ENCODE assay signal across 21 mouse cellular contexts in the genomic region with DNA sequence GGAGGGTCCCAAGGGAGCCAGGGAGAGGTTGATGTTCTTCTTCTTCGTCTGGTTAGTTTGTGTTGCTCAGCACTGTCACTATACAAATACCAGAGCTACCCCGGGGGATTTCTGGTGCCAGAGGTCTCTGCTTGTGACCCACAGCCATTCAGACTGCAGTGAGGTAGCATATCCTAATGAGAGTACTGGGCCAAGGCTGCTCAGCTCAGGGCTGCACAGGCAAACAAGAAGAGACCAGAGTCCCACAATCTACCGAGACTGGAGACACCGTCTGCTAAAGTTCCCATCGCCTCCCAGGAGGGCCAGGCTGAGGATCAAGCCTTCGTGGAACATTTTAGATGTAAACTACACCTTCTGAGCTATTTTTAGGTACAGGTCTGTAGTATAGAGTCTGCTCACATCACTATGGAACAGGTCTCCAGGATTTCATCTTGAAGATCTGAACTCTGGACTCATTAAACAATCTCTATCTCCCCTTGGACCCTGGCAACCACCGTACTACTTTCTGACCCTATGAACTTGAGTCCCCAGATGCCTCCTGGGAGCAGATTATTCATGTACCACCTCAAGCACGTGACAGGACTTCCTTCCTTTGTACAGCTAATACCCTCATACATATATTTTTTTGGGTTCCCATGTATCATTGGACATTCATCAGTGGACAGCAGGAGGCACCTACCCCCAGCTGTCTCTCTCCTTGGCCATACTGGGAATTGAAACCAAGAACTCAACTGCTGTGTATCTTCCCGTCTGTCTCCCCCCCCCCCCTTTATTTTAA. TPM values are rescaled to one million over a fixed set of nuclear protein-coding genes. Genes with fewer than 3 reads are reported as not detected.
DNase-seq lines count a peak whose midpoint lies in the region; ATAC-seq and TF ChIP-seq lines count a peak whose summit lies in the region.
"Had no signal": no experiment of that assay in that cellular context is flagged by ENCODE, and none has a peak within 500 bp of the region (broad histone marks: within the 10 kb centered on the region; RNA-seq: fewer than 3 reads in every experiment).

No protein-coding gene starts in this region.

- 51% methylated on average over 9 of the region's 9 CpGs for WGBS in intestine, embryonic 14.5 days
- WGBS in small intestine, adult 2 months = 19% methylated on average over 9 of the region's 9 CpGs
- 76% methylated on average over 9 of the region's 9 CpGs for WGBS in forebrain, embryonic 12.5 days
- 78% methylated on average over 9 of the region's 9 CpGs for WGBS in forebrain, embryonic 11.5 days

- 0 out of 2 replicates have a peak, but pooled peaks have one; percentile 22 for ATAC-seq in intestine, embryonic 14.5 days (replicated peaks; ENCODE audit: low FRiP score, low TSS enrichment, low read depth)
- ATAC-seq in forebrain, embryonic 12.5 days (ENCODE audit: low FRiP score) = no peak
- no peak for ATAC-seq in forebrain, embryonic 11.5 days (replicated peaks; ENCODE audit: low FRiP score)
- ATAC-seq: forebrain, embryonic 16.5 days had no signal

- H3K4me2 ChIP-seq in intestine, embryonic 14.5 days (ENCODE audit: low read length) = no peak overlapping the region
- H3K4me2 ChIP-seq in forebrain, embryonic 12.5 days = no peak overlapping the region
- H3K4me2 ChIP-seq in forebrain, embryonic 11.5 days (ENCODE audit: low read depth, low read length, severe bottlenecking) = no peak overlapping the region
- H3K4me2 ChIP-seq: embryonic facial prominence, embryonic 15.5 days; heart, embryonic 13.5 days; hindbrain, embryonic 15.5 days had no signal

- H3K36me3 ChIP-seq in intestine, embryonic 14.5 days (ENCODE audit: control insufficient read depth, insufficient read depth, low read length) = no peaks in the 10 kb centered on the region
- H3K36me3 ChIP-seq in small intestine, adult 2 months (ENCODE audit: control insufficient read depth, insufficient read depth, low read length) = no peaks in the 10 kb centered on the region
- no peaks in the 10 kb centered on the region for H3K36me3 ChIP-seq in forebrain, embryonic 12.5 days (replicated peaks)
- H3K36me3 ChIP-seq in forebrain, embryonic 11.5 days (ENCODE audit: control insufficient read depth, insufficient read depth, low read length) = no peaks in the 10 kb centered on the region
- H3K36me3 ChIP-seq: embryonic facial prominence, embryonic 15.5 days; forebrain, embryonic 10.5 days; heart, embryonic 13.5 days; hindbrain, embryonic 15.5 days had no signal

- no peak overlapping the region for H3K27ac ChIP-seq in intestine, embryonic 14.5 days (ENCODE audit: low read depth)
- peak overlapping the region; percentile 77 for H3K27ac ChIP-seq in small intestine, adult 2 months (ENCODE audit: insufficient read depth, low read depth, low read length)
- H3K27ac ChIP-seq in forebrain, embryonic 12.5 days = no peak overlapping the region
- H3K27ac ChIP-seq in forebrain, embryonic 11.5 days (ENCODE audit: low read depth, low read length) = no peak overlapping the region
- H3K27ac ChIP-seq: embryonic facial prominence, embryonic 15.5 days; forebrain, embryonic 10.5 days; heart, embryonic 13.5 days had no signal

- H3K9me3 ChIP-seq in intestine, embryonic 14.5 days (ENCODE audit: control insufficient read depth, low read length) = no peaks in the 10 kb centered on the region
- H3K9me3 ChIP-seq in forebrain, embryonic 12.5 days = no peaks in the 10 kb centered on the region
- no peaks in the 10 kb centered on the region for H3K9me3 ChIP-seq in forebrain, embryonic 11.5 days (ENCODE audit: control insufficient read depth, low read length)
- H3K9me3 ChIP-seq: embryonic facial prominence, embryonic 15.5 days; forebrain, embryonic 10.5 days; heart, embryonic 13.5 days; hindbrain, embryonic 15.5 days had no signal

- peak; percentile 21 for DNase-seq in 416B (ENCODE audit: low read depth)
- peak; percentile 27 to 35 for DNase-seq in B cell, adult 2 months
- DNase-seq in intestine, embryonic 14.5 days (ENCODE audit: low spot score) = no peak
- DNase-seq in forebrain, embryonic 11.5 days (ENCODE audit: low spot score) = no peak
- no peak for DNase-seq in spleen, postnatal 10 days (ENCODE audit: low spot score in 2 of 2)
- no peak for DNase-seq in right cerebral cortex, postnatal 36 days (ENCODE audit: low spot score in 2 of 2)
- DNase-seq: adrenal gland, adult 8-10 months; adrenal gland, postnatal 36 days; cerebellum, adult 8-10 months; cerebellum, postnatal 14 days; embryo, embryonic 11 days; gastrocnemius, postnatal 10 days; heart, postnatal 36 days had no signal

- no peak overlapping the region for H3K9ac ChIP-seq in intestine, embryonic 14.5 days (ENCODE audit: low read length)
- no peak overlapping the region for H3K9ac ChIP-seq in forebrain, embryonic 12.5 days
- H3K9ac ChIP-seq in forebrain, embryonic 11.5 days (ENCODE audit: low read length) = no peak overlapping the region
- H3K9ac ChIP-seq: embryonic facial prominence, embryonic 15.5 days; hindbrain, embryonic 15.5 days had no signal

- no peak for TF ChIP-seq CTCF in small intestine, adult 2 months (IDR thresholded peaks at IDR 0.05; ENCODE audit: extremely low read depth, insufficient read length, insufficient replicate concordance, low read depth, low read length)

- no peak overlapping the region for H3K4me3 ChIP-seq in intestine, embryonic 14.5 days (ENCODE audit: low read depth, low read length)
- H3K4me3 ChIP-seq in small intestine, adult 2 months (ENCODE audit: low read depth, low read length) = no peak overlapping the region
- no peak overlapping the region for H3K4me3 ChIP-seq in forebrain, embryonic 12.5 days (replicated peaks)
- H3K4me3 ChIP-seq in forebrain, embryonic 11.5 days (ENCODE audit: low read depth, low read length) = no peak overlapping the region
- H3K4me3 ChIP-seq: embryonic facial prominence, embryonic 15.5 days; erythroblast, embryonic 14.5 days; forebrain, embryonic 10.5 days; heart, embryonic 13.5 days; hindbrain, embryonic 15.5 days had no signal

- no peak for TF ChIP-seq POLR2A in small intestine, adult 2 months (IDR thresholded peaks at IDR 0.05; ENCODE audit: low read depth, low read length)

- H3K4me1 ChIP-seq in intestine, embryonic 14.5 days (replicated peaks; ENCODE audit: control insufficient read depth, insufficient read depth, low read length) = peaks cover 22% of the 10 kb centered on the region
- H3K4me1 ChIP-seq in small intestine, adult 2 months (ENCODE audit: control insufficient read depth, insufficient read depth, insufficient read length, low read length) = peaks cover 31% of the 10 kb centered on the region; the same call in 1 of the 2 replicates
- H3K4me1 ChIP-seq in forebrain, embryonic 12.5 days = no peaks in the 10 kb centered on the region
- no peaks in the 10 kb centered on the region for H3K4me1 ChIP-seq in forebrain, embryonic 11.5 days (replicated peaks; ENCODE audit: control insufficient read depth, insufficient read depth, low read length)
- H3K4me1 ChIP-seq: embryonic facial prominence, embryonic 15.5 days; forebrain, embryonic 10.5 days had no signal

- H3K27me3 ChIP-seq in intestine, embryonic 14.5 days (replicated peaks; ENCODE audit: control insufficient read depth, insufficient read depth, low read length) = no peaks in the 10 kb centered on the region
- H3K27me3 ChIP-seq in small intestine, adult 2 months (ENCODE audit: control insufficient read depth, insufficient read depth, low read length) = no peaks in the 10 kb centered on the region
- peaks cover 6% of the 10 kb centered on the region; the same call in 1 of the 2 replicates for H3K27me3 ChIP-seq in forebrain, embryonic 12.5 days
- no peaks in the 10 kb centered on the region for H3K27me3 ChIP-seq in forebrain, embryonic 11.5 days (ENCODE audit: control insufficient read depth, insufficient read depth, low read length)
- H3K27me3 ChIP-seq: heart, embryonic 13.5 days; hindbrain, embryonic 15.5 days had no signal

RNA-seq across cellular contexts. Expression of a gene that starts 15.3 kb away (rescaled TPM):
- polyA plus RNA-seq in intestine, embryonic 14.5 days (2014; fragmentation: Nextera tagmentation; extraction: Ambion mirVana) = 41.0 and 41.5 TPM in 2 replicates
- 13.5 and 19.7 TPM in 2 replicates for polyA plus RNA-seq in small intestine, adult 2 months (2012; rRNA removed)
- polyA plus RNA-seq in forebrain, embryonic 12.5 days (2016; fragmentation: Nextera tagmentation; extraction: Ambion mirVana) = 44.2 and 44.7 TPM in 2 replicates
- polyA plus RNA-seq in forebrain, embryonic 11.5 days (2014; fragmentation: Nextera tagmentation; extraction: Ambion mirVana) = 51.3 and 53.0 TPM in 2 replicates

RNA-seq across cellular contexts. Expression of a gene that starts 32.0 kb away (rescaled TPM):
- polyA plus RNA-seq in intestine, embryonic 14.5 days (2014; fragmentation: Nextera tagmentation; extraction: Ambion mirVana) = 1.4 and 2.0 TPM in 2 replicates
- polyA plus RNA-seq in small intestine, adult 2 months (2012; rRNA removed) = 0.53 and 1.1 TPM in 2 replicates
- polyA plus RNA-seq in forebrain, embryonic 12.5 days (2016; fragmentation: Nextera tagmentation; extraction: Ambion mirVana) = 0.76 and 1.4 TPM in 2 replicates
- polyA plus RNA-seq in forebrain, embryonic 11.5 days (2014; fragmentation: Nextera tagmentation; extraction: Ambion mirVana) = 1.5 and 1.7 TPM in 2 replicates
- polyA plus RNA-seq: erythroblast, embryonic 14.5 days had no signal

Comparison
In these comparisons a context has a peak if more than half of its experiments do, and no peak if none do; other contexts are left out.
1. DNase-seq: peak in 416B (single experiment) and B cell, adult 2 months (2 of 2); none in intestine, embryonic 14.5 days (single experiment), forebrain, embryonic 11.5 days (single experiment), spleen, postnatal 10 days (0 of 2) and right cerebral cortex, postnatal 36 days (0 of 2).